Mouse (Mus musculus): ENCODE results near the gene Usp34. TPM values are rescaled to one million over a fixed set of nuclear protein-coding genes. Genes with fewer than 3 reads are reported as not detected.

Gene Usp34
- total and polyA plus RNA-seq, 3 experiments, result 47.5 to 92.5 (median 65.4) TPM

- H3K79me2 ChIP-seq (replicated peaks; ENCODE audit: control insufficient read depth, extremely low read depth, insufficient read depth, poor library complexity, severe bottlenecking), result peaks cover 42% of the 10 kb centered on the region
- DNase-seq (ENCODE audit: extremely low read depth), result no peak
- dilution Hi-C loops (cut with MboI; ENCODE audit: extremely low pct_ligation_motif_present, extremely low pct_unique_long_range_greater_than_20kb, low sequenced_read_pairs) (no loop called here), in situ Hi-C loops (cut with MboI; ENCODE audit: low pct_ligation_motif_present, low pct_unique_long_range_greater_than_20kb, low sequenced_read_pairs) (no loop called here)
- no peak overlapping the region for H3K4me3 ChIP-seq (replicated peaks in 1 of 3; ENCODE audit: low read depth in 2 of 3, low read length in 2 of 3, poor library complexity in 1 of 3)
- no peak overlapping the region for H3K27ac ChIP-seq (ENCODE audit: insufficient read depth, low read depth)
- no peak overlapping the region for H3K4me2 ChIP-seq (ENCODE audit: insufficient read depth, low read depth, poor library complexity, severe bottlenecking)
- no peaks in the 10 kb centered on the region for H3K27me3 ChIP-seq (replicated peaks)
- H3K9ac ChIP-seq (ENCODE audit: insufficient read depth, low read depth), result no peak overlapping the region
- peak; percentile 59 for TF ChIP-seq ZNF384 (IDR thresholded peaks at IDR 0.05; ENCODE audit: low read depth, low read length)
- TF ChIP-seq JUND (conservative IDR thresholded peaks at IDR 0.05; ENCODE audit: low read depth, low read length), result no peak
- TF ChIP-seq ZMIZ1 (IDR thresholded peaks at IDR 0.05; ENCODE audit: low read depth, low read length), result no peak
- no peaks in the 10 kb centered on the region for H3K9me3 ChIP-seq (replicated peaks; ENCODE audit: low read length)
- peaks cover 3 to 50% of the 10 kb centered on the region in 2 experiments for H3K36me3 ChIP-seq (replicated peaks in 1 of 2; ENCODE audit: control insufficient read depth in 1 of 2, insufficient read depth in 1 of 2, low read length in 1 of 2)
- H3K4me1 ChIP-seq (ENCODE audit: control insufficient read depth in 1 of 2, insufficient read depth in 2 of 2), result peaks cover 0 to 16% of the 10 kb centered on the region in 2 experiments; a peak in 2 of 4 replicates
Observed at GRCm38 (mm10) chr11:23329413-23329812, 22.7 kb downstream of the Usp34 start.

- Histone ChIP-seq H3K4me3 (replicated peaks in 1 of 3; ENCODE audit: low read depth in 2 of 3, low read length in 2 of 3, poor library complexity in 1 of 3) (no peak overlapping the region), H3K9ac (ENCODE audit: insufficient read depth, low read depth) (no peak overlapping the region), H3K4me1 (ENCODE audit: control insufficient read depth in 1 of 2, insufficient read depth in 2 of 2) (peaks cover 8 to 32% of the 10 kb centered on the region in 2 experiments; a peak in 3 of 4 replicates), H3K36me3 (replicated peaks in 1 of 2; ENCODE audit: control insufficient read depth in 1 of 2, insufficient read depth in 1 of 2, low read length in 1 of 2) (peaks cover 7 to 58% of the 10 kb centered on the region in 2 experiments), H3K4me2 (ENCODE audit: insufficient read depth, low read depth, poor library complexity, severe bottlenecking) (no peak overlapping the region), H3K9me3 (replicated peaks; ENCODE audit: low read length) (no peaks in the 10 kb centered on the region), H3K79me2 (replicated peaks; ENCODE audit: control insufficient read depth, extremely low read depth, insufficient read depth, poor library complexity, severe bottlenecking) (peaks cover 42% of the 10 kb centered on the region), H3K27ac (ENCODE audit: insufficient read depth, low read depth) (no peak overlapping the region), H3K27me3 (replicated peaks) (no peaks in the 10 kb centered on the region)
- dilution Hi-C loops (cut with MboI; ENCODE audit: extremely low pct_ligation_motif_present, extremely low pct_unique_long_range_greater_than_20kb, low sequenced_read_pairs) (no loop called here), in situ Hi-C loops (cut with MboI; ENCODE audit: low pct_ligation_motif_present, low pct_unique_long_range_greater_than_20kb, low sequenced_read_pairs) (no loop called here)
- TF ChIP-seq MXI1 (IDR thresholded peaks at IDR 0.05; ENCODE audit: low read depth, low read length), result no peak
- no peak for TF ChIP-seq USF2 (conservative IDR thresholded peaks at IDR 0.05; ENCODE audit: low read depth, low read length)
- TF ChIP-seq KAT2A (IDR thresholded peaks at IDR 0.05; ENCODE audit: insufficient replicate concordance, low read length), result no peak
- DNase-seq (ENCODE audit: extremely low read depth), result no peak
Observed at GRCm38 (mm10) chr11:23332136-23332535, 25.4 kb downstream of the Usp34 start.

GRCm38 (mm10) chr11:23335160-23335559 is 28.5 kb downstream of the Usp34 start:
- Histone ChIP-seq H3K36me3 (replicated peaks in 1 of 2; ENCODE audit: control insufficient read depth in 1 of 2, insufficient read depth in 1 of 2, low read length in 1 of 2) (peaks cover 10 to 64% of the 10 kb centered on the region in 2 experiments), H3K9me3 (replicated peaks; ENCODE audit: low read length) (no peaks in the 10 kb centered on the region), H3K27me3 (replicated peaks) (no peaks in the 10 kb centered on the region), H3K4me2 (ENCODE audit: insufficient read depth, low read depth, poor library complexity, severe bottlenecking) (no peak overlapping the region), H3K4me1 (ENCODE audit: control insufficient read depth in 1 of 2, insufficient read depth in 2 of 2) (peaks cover 8 to 28% of the 10 kb centered on the region in 2 experiments; a peak in 3 of 4 replicates), H3K9ac (ENCODE audit: insufficient read depth, low read depth) (no peak overlapping the region), H3K27ac (ENCODE audit: insufficient read depth, low read depth) (no peak overlapping the region), H3K4me3 (replicated peaks in 1 of 3; ENCODE audit: low read depth in 2 of 3, low read length in 2 of 3, poor library complexity in 1 of 3) (no peak overlapping the region), H3K79me2 (replicated peaks; ENCODE audit: control insufficient read depth, extremely low read depth, insufficient read depth, poor library complexity, severe bottlenecking) (peaks cover 18% of the 10 kb centered on the region)
- dilution Hi-C loops (cut with MboI; ENCODE audit: extremely low pct_ligation_motif_present, extremely low pct_unique_long_range_greater_than_20kb, low sequenced_read_pairs), result no loop called here
- TF ChIP-seq EP300 (IDR thresholded peaks at IDR 0.05; ENCODE audit: low read length), result peak; percentile 75
- TF ChIP-seq ZKSCAN1 (IDR thresholded peaks at IDR 0.05; ENCODE audit: borderline replicate concordance, low read depth, low read length), result no peak
- peak; percentile 76 for TF ChIP-seq MEF2A (IDR thresholded peaks at IDR 0.05; ENCODE audit: borderline replicate concordance, low read depth, low read length)
- peak; percentile 70 for TF ChIP-seq IRF4 (IDR thresholded peaks at IDR 0.05; ENCODE audit: low read depth, low read length)
- TF ChIP-seq JUND (conservative IDR thresholded peaks at IDR 0.05; ENCODE audit: low read depth, low read length), result peak; percentile 35; the same call in 1 of the 2 replicates
- TF ChIP-seq USF1 (IDR thresholded peaks at IDR 0.05; ENCODE audit: low read depth, low read length), result no peak
- peak; percentile 59 for DNase-seq (ENCODE audit: extremely low read depth)
- in situ Hi-C loops (cut with MboI; ENCODE audit: low pct_ligation_motif_present, low pct_unique_long_range_greater_than_20kb, low sequenced_read_pairs), result no loop called here
